ENCODE assay signal across 8 mouse cellular contexts in genomic region chr7:16402968-16403948, GRCm38 (mm10). TPM values are rescaled to one million over a fixed set of nuclear protein-coding genes. Genes with fewer than 3 reads are reported as not detected.
DNase-seq lines count a peak whose midpoint lies in the region; ATAC-seq and TF ChIP-seq lines count a peak whose summit lies in the region.

No protein-coding gene starts in this region.

- no peak for TF ChIP-seq CTCF in C2C12 (IDR thresholded peaks at IDR 0.05; ENCODE audit: control insufficient read depth, insufficient read depth, insufficient read length)

- WGBS in embryonic facial prominence, embryonic 14.5 days, result 28% methylated on average over 21 of the region's 21 CpGs
- 36% methylated on average over 21 of the region's 21 CpGs for WGBS in intestine, embryonic 14.5 days

- H3K27me3 ChIP-seq in C2C12 (ENCODE audit: control insufficient read depth, insufficient read depth, insufficient read length), result no peaks in the 10 kb centered on the region
- no peaks in the 10 kb centered on the region for H3K27me3 ChIP-seq in embryonic facial prominence, embryonic 14.5 days (replicated peaks; ENCODE audit: control insufficient read depth, insufficient read depth, low read length)
- no peaks in the 10 kb centered on the region for H3K27me3 ChIP-seq in intestine, embryonic 14.5 days (replicated peaks; ENCODE audit: control insufficient read depth, insufficient read depth, low read length)

- DNase-seq in adrenal gland, adult 2 months, result peak; percentile 29
- no peak for DNase-seq in adrenal gland, adult 8-10 months
- peak; percentile 59 for DNase-seq in embryonic facial prominence, embryonic 14.5 days (ENCODE audit: low spot score)
- peak; percentile 61 for DNase-seq in intestine, embryonic 14.5 days (ENCODE audit: low spot score)
- DNase-seq in lung, postnatal 36 days, result peak; percentile 50
- peak; percentile 57 to 81 for DNase-seq in spleen, postnatal 4 days (ENCODE audit: low spot score in 2 of 2)
- DNase-seq in gastrocnemius, postnatal 25 days, result no peak

- peaks cover 29% of the 10 kb centered on the region for H3K4me1 ChIP-seq in embryonic facial prominence, embryonic 14.5 days (ENCODE audit: control insufficient read depth, insufficient read depth, low read length)
- peaks cover 36% of the 10 kb centered on the region for H3K4me1 ChIP-seq in intestine, embryonic 14.5 days (replicated peaks; ENCODE audit: control insufficient read depth, insufficient read depth, low read length)

- peak overlapping the region; percentile 85 for H3K4me3 ChIP-seq in C2C12 (ENCODE audit: insufficient read depth, poor library complexity, severe bottlenecking)
- peak overlapping the region; percentile 88 for H3K4me3 ChIP-seq in embryonic facial prominence, embryonic 14.5 days (ENCODE audit: low read depth, low read length)
- H3K4me3 ChIP-seq in intestine, embryonic 14.5 days (ENCODE audit: low read depth, low read length), result peak overlapping the region; percentile 60

- peak overlapping the region; percentile 100 for H3K27ac ChIP-seq in embryonic facial prominence, embryonic 14.5 days (replicated peaks; ENCODE audit: low read depth, low read length)
- peak overlapping the region; percentile 100 for H3K27ac ChIP-seq in intestine, embryonic 14.5 days (ENCODE audit: low read depth)

- H3K9me3 ChIP-seq in embryonic facial prominence, embryonic 14.5 days (ENCODE audit: control insufficient read depth, low read length), result no peaks in the 10 kb centered on the region
- no peaks in the 10 kb centered on the region for H3K9me3 ChIP-seq in intestine, embryonic 14.5 days (ENCODE audit: control insufficient read depth, low read length)

- peaks cover 17% of the 10 kb centered on the region for H3K36me3 ChIP-seq in C2C12 (ENCODE audit: control insufficient read depth, insufficient read depth)
- no peaks in the 10 kb centered on the region for H3K36me3 ChIP-seq in embryonic facial prominence, embryonic 14.5 days (ENCODE audit: control insufficient read depth, insufficient read depth, low read length)
- H3K36me3 ChIP-seq in intestine, embryonic 14.5 days (ENCODE audit: control insufficient read depth, insufficient read depth, low read length), result 0 out of 2 replicates have a peak, but pooled peaks cover 7% of the 10 kb centered on the region

- H3K79me3 ChIP-seq in C2C12 (ENCODE audit: low read depth), result peaks cover 51% of the 10 kb centered on the region

- H3ac ChIP-seq in C2C12 (ENCODE audit: control insufficient read depth, insufficient read length, low read depth), result peak overlapping the region; percentile 83

- no peak for ATAC-seq in embryonic facial prominence, embryonic 14.5 days (ENCODE audit: low read depth)
- no peak for ATAC-seq in intestine, embryonic 14.5 days (replicated peaks; ENCODE audit: low FRiP score, low TSS enrichment, low read depth)

- peak overlapping the region; percentile 100 for H3K9ac ChIP-seq in embryonic facial prominence, embryonic 14.5 days (ENCODE audit: low read depth, low read length)
- peak overlapping the region; percentile 100 for H3K9ac ChIP-seq in intestine, embryonic 14.5 days (ENCODE audit: low read length)

- peak overlapping the region; percentile 74 for H3K4me2 ChIP-seq in embryonic facial prominence, embryonic 14.5 days (ENCODE audit: low read depth, low read length)
- H3K4me2 ChIP-seq in intestine, embryonic 14.5 days (ENCODE audit: low read length), result peak overlapping the region; percentile 99

- H3K79me2 ChIP-seq in C2C12 (ENCODE audit: control insufficient read depth, insufficient read depth), result peaks cover 70% of the 10 kb centered on the region

TF ChIP-seq in C2C12, 6 proteins besides CTCF, POLR2A, EP300 and RAD21:
- TF ChIP-seq MYOD1 (IDR thresholded peaks at IDR 0.05; ENCODE audit: control insufficient read depth, insufficient read length, low read depth) (no peak), FOSL1 (IDR thresholded peaks at IDR 0.05; ENCODE audit: insufficient read depth, low read length, poor library complexity, severe bottlenecking) (no peak), MAX (IDR thresholded peaks at IDR 0.05) (peak; percentile 80), CEBPB (IDR thresholded peaks at IDR 0.05; ENCODE audit: low read depth) (no peak), MYOG (IDR thresholded peaks at IDR 0.05; ENCODE audit: control insufficient read depth, extremely low read depth, insufficient read length) (no peak), USF1 (IDR thresholded peaks at IDR 0.05; ENCODE audit: low read depth) (no peak)

RNA-seq across cellular contexts. Expression of gene Zc3h4, which starts 2.5 kb away (rescaled TPM):
- total RNA-seq in adrenal gland, adult 2 months (2021), result 10 to 100 TPM; 33.0 to 47.7 TPM
- 40.7 and 48.8 TPM in 2 replicates for polyA plus RNA-seq in adrenal gland, adult 2 months (2012; rRNA removed)
- total RNA-seq in adrenal gland, adult 8-10 months (2022), result 10 to 100 TPM; 43.4 to 47.5 (median 46.2) TPM
- 29.8 TPM for polyA plus RNA-seq in C2C12 (2012; fragmentation: generic; extraction: Trizol)
- polyA plus RNA-seq in embryonic facial prominence, embryonic 14.5 days (2014; fragmentation: Nextera tagmentation; extraction: Ambion mirVana), result 12.1 and 13.3 TPM in 2 replicates
- polyA plus RNA-seq in intestine, embryonic 14.5 days (2014; fragmentation: Nextera tagmentation; extraction: Ambion mirVana), result 16.4 TPM in 2 replicates
- total RNA-seq in gastrocnemius, postnatal 25 days (2021), result 10 to 100 TPM; 22.4 to 25.6 TPM

RNA-seq across cellular contexts. Expression of gene Sae1, which starts 15.7 kb away (rescaled TPM):
- 10 to 100 TPM; 61.0 to 72.0 TPM for total RNA-seq in adrenal gland, adult 2 months (2021)
- polyA plus RNA-seq in adrenal gland, adult 2 months (2012; rRNA removed), result 7.9 and 8.9 TPM in 2 replicates
- total RNA-seq in adrenal gland, adult 8-10 months (2022), result 10 to 100 TPM; 64.0 to 78.2 (median 67.5) TPM
- polyA plus RNA-seq in C2C12 (2012; fragmentation: generic; extraction: Trizol), result 218 TPM
- polyA plus RNA-seq in embryonic facial prominence, embryonic 14.5 days (2014; fragmentation: Nextera tagmentation; extraction: Ambion mirVana), result 232 and 287 TPM in 2 replicates
- polyA plus RNA-seq in intestine, embryonic 14.5 days (2014; fragmentation: Nextera tagmentation; extraction: Ambion mirVana), result 294 and 315 TPM in 2 replicates
- 10 to 100 TPM; 25.2 to 26.4 TPM for total RNA-seq in gastrocnemius, postnatal 25 days (2021)

RNA-seq across cellular contexts. Expression of gene Tmem160, which starts 49.3 kb away (rescaled TPM):
- total RNA-seq in adrenal gland, adult 2 months (2021), result 10 to 100 TPM; 31.1 to 76.6 TPM
- polyA plus RNA-seq in adrenal gland, adult 2 months (2012; rRNA removed), result 409 and 528 TPM in 2 replicates
- total RNA-seq in adrenal gland, adult 8-10 months (2022), result 10 to 100 TPM; 55.2 to 93.9 (median 72.1) TPM
- polyA plus RNA-seq in C2C12 (2012; fragmentation: generic; extraction: Trizol), result 81.7 TPM
- 49.5 and 54.5 TPM in 2 replicates for polyA plus RNA-seq in embryonic facial prominence, embryonic 14.5 days (2014; fragmentation: Nextera tagmentation; extraction: Ambion mirVana)
- polyA plus RNA-seq in intestine, embryonic 14.5 days (2014; fragmentation: Nextera tagmentation; extraction: Ambion mirVana), result 54.1 and 67.2 TPM in 2 replicates
- 10 to 100 TPM; 37.4 to 39.4 TPM for total RNA-seq in gastrocnemius, postnatal 25 days (2021)

Comparison
In these comparisons a context has a peak if more than half of its experiments do, and no peak if none do; other contexts are left out.
1. DNase-seq: peak in adrenal gland, adult 2 months (single experiment), embryonic facial prominence, embryonic 14.5 days (single experiment), intestine, embryonic 14.5 days (single experiment), lung, postnatal 36 days (single experiment) and spleen, postnatal 4 days (2 of 2); none in adrenal gland, adult 8-10 months (single experiment) and gastrocnemius, postnatal 25 days (single experiment).
2. RNA of gene Sae1, which starts 15.7 kb away (polyA plus RNA-seq): 294 to 315 TPM in intestine, embryonic 14.5 days, 232 to 287 TPM in embryonic facial prominence, embryonic 14.5 days and 218 TPM in C2C12 (single experiment); 7.9 to 8.9 TPM in adrenal gland, adult 2 months; every median in the first group is over 10 times any median in the second.
3. Peak in every context shown above with its lines, with median percentiles within 50 percentile points of each other: H3K4me3 ChIP-seq.